Mouse (Mus musculus): ENCODE results near the gene Tnni3k. TPM values are rescaled to one million over a fixed set of nuclear protein-coding genes. Genes with fewer than 3 reads are reported as not detected.
A peak's percentile ranks its signal among the peaks of the same experiment; 100 is the strongest.

The Tnni3k gene
- total and polyA plus RNA-seq, 3 experiments: 0.07 TPM; not detected in 2

- dilution Hi-C loops (cut with MboI; ENCODE audit: extremely low pct_ligation_motif_present, extremely low pct_unique_long_range_greater_than_20kb, low sequenced_read_pairs) (no loop called here), in situ Hi-C loops (cut with MboI; ENCODE audit: low pct_ligation_motif_present, low pct_unique_long_range_greater_than_20kb, low sequenced_read_pairs) (no loop called here)
- Histone ChIP-seq H3K36me3 (replicated peaks in 1 of 2; ENCODE audit: control insufficient read depth in 1 of 2, insufficient read depth in 1 of 2, low read length in 1 of 2) (no peaks in the 10 kb centered on the region), H3K4me1 (ENCODE audit: control insufficient read depth in 1 of 2, insufficient read depth in 2 of 2) (peaks cover 0 to 10% of the 10 kb centered on the region in 2 experiments; a peak in 1 of 4 replicates), H3K9ac (ENCODE audit: insufficient read depth, low read depth) (no peak overlapping the region), H3K27ac (ENCODE audit: insufficient read depth, low read depth) (no peak overlapping the region), H3K27me3 (replicated peaks) (no peaks in the 10 kb centered on the region), H3K9me3 (replicated peaks; ENCODE audit: low read length) (no peaks in the 10 kb centered on the region), H3K4me2 (ENCODE audit: insufficient read depth, low read depth, poor library complexity, severe bottlenecking) (no peak overlapping the region), H3K4me3 (replicated peaks in 1 of 3; ENCODE audit: low read depth in 2 of 3, low read length in 2 of 3, poor library complexity in 1 of 3) (no peak overlapping the region), H3K79me2 (replicated peaks; ENCODE audit: control insufficient read depth, extremely low read depth, insufficient read depth, poor library complexity, severe bottlenecking) (no peaks in the 10 kb centered on the region)
- no peak for DNase-seq (ENCODE audit: extremely low read depth)
- TF ChIP-seq RCOR1 (conservative IDR thresholded peaks at IDR 0.05; ENCODE audit: low read depth, low read length): no peak
- TF ChIP-seq USF2 (conservative IDR thresholded peaks at IDR 0.05; ENCODE audit: low read depth, low read length): no peak
- no peak for TF ChIP-seq SMC3 (IDR thresholded peaks at IDR 0.05; ENCODE audit: low read depth, low read length)
- TF ChIP-seq UBTF (IDR thresholded peaks at IDR 0.05; ENCODE audit: low read depth, low read length): no peak
- no peak for TF ChIP-seq E2F4 (IDR thresholded peaks at IDR 0.05; ENCODE audit: insufficient replicate concordance, low read depth, low read length)
- TF ChIP-seq ZKSCAN1 (IDR thresholded peaks at IDR 0.05; ENCODE audit: borderline replicate concordance, low read depth, low read length): no peak
- no peak for TF ChIP-seq CTCF (conservative IDR thresholded peaks at IDR 0.05 in 1 of 2, IDR thresholded peaks at IDR 0.05 in 1 of 2; ENCODE audit: low read depth in 2 of 2, low read length in 2 of 2)
- no peak for TF ChIP-seq GABPA (IDR thresholded peaks at IDR 0.05; ENCODE audit: insufficient replicate concordance, low read depth, low read length)
- no peak for TF ChIP-seq MAFK (IDR thresholded peaks at IDR 0.05; ENCODE audit: insufficient replicate concordance, low read length)
Observed at GRCm38 (mm10) chr3:154868807-154869206, 186.4 kb downstream of the Tnni3k start.

GRCm38 (mm10) chr3:154861921-154862320 is 193.3 kb downstream of the Tnni3k start:
- Histone ChIP-seq H3K9me3 (replicated peaks; ENCODE audit: low read length) (no peaks in the 10 kb centered on the region), H3K9ac (ENCODE audit: insufficient read depth, low read depth) (no peak overlapping the region), H3K4me1 (ENCODE audit: control insufficient read depth in 1 of 2, insufficient read depth in 2 of 2) (peaks cover 0 to 14% of the 10 kb centered on the region in 2 experiments; a peak in 2 of 4 replicates), H3K36me3 (replicated peaks in 1 of 2; ENCODE audit: control insufficient read depth in 1 of 2, insufficient read depth in 1 of 2, low read length in 1 of 2) (no peaks in the 10 kb centered on the region), H3K79me2 (replicated peaks; ENCODE audit: control insufficient read depth, extremely low read depth, insufficient read depth, poor library complexity, severe bottlenecking) (no peaks in the 10 kb centered on the region), H3K4me2 (ENCODE audit: insufficient read depth, low read depth, poor library complexity, severe bottlenecking) (no peak overlapping the region), H3K27me3 (replicated peaks) (no peaks in the 10 kb centered on the region), H3K27ac (ENCODE audit: insufficient read depth, low read depth) (no peak overlapping the region), H3K4me3 (replicated peaks in 1 of 3; ENCODE audit: low read depth in 2 of 3, low read length in 2 of 3, poor library complexity in 1 of 3) (no peak overlapping the region)
- dilution Hi-C loops (cut with MboI; ENCODE audit: extremely low pct_ligation_motif_present, extremely low pct_unique_long_range_greater_than_20kb, low sequenced_read_pairs) (no loop called here), in situ Hi-C loops (cut with MboI; ENCODE audit: low pct_ligation_motif_present, low pct_unique_long_range_greater_than_20kb, low sequenced_read_pairs) (no loop called here)
- no peak for TF ChIP-seq BHLHE40 (IDR thresholded peaks at IDR 0.05; ENCODE audit: low read depth, low read length)
- no peak for TF ChIP-seq USF1 (IDR thresholded peaks at IDR 0.05; ENCODE audit: low read depth, low read length)
- no peak for DNase-seq (ENCODE audit: extremely low read depth)

- in situ Hi-C loops (cut with MboI; ENCODE audit: low pct_ligation_motif_present, low pct_unique_long_range_greater_than_20kb, low sequenced_read_pairs) (no loop called here), dilution Hi-C loops (cut with MboI; ENCODE audit: extremely low pct_ligation_motif_present, extremely low pct_unique_long_range_greater_than_20kb, low sequenced_read_pairs) (no loop called here)
- H3K4me3 ChIP-seq (replicated peaks in 1 of 3; ENCODE audit: low read depth in 2 of 3, low read length in 2 of 3, poor library complexity in 1 of 3): no peak overlapping the region
- H3K79me2 ChIP-seq (replicated peaks; ENCODE audit: control insufficient read depth, extremely low read depth, insufficient read depth, poor library complexity, severe bottlenecking): no peaks in the 10 kb centered on the region
- no peaks in the 10 kb centered on the region for H3K9me3 ChIP-seq (replicated peaks; ENCODE audit: low read length)
- H3K27ac ChIP-seq (ENCODE audit: insufficient read depth, low read depth): no peak overlapping the region
- H3K9ac ChIP-seq (ENCODE audit: insufficient read depth, low read depth): no peak overlapping the region
- no peak for DNase-seq (ENCODE audit: extremely low read depth)
- H3K27me3 ChIP-seq (replicated peaks): no peaks in the 10 kb centered on the region
- no peak for TF ChIP-seq SMC3 (IDR thresholded peaks at IDR 0.05; ENCODE audit: low read depth, low read length)
- TF ChIP-seq TBP (conservative IDR thresholded peaks at IDR 0.05; ENCODE audit: low read depth, low read length): no peak
- peak; percentile 92 for TF ChIP-seq MAFK (IDR thresholded peaks at IDR 0.05; ENCODE audit: insufficient replicate concordance, low read length)
- no peaks in the 10 kb centered on the region for H3K36me3 ChIP-seq (replicated peaks in 1 of 2; ENCODE audit: control insufficient read depth in 1 of 2, insufficient read depth in 1 of 2, low read length in 1 of 2)
- peaks cover 2 to 14% of the 10 kb centered on the region in 2 experiments; a peak in 3 of 4 replicates for H3K4me1 ChIP-seq (ENCODE audit: control insufficient read depth in 1 of 2, insufficient read depth in 2 of 2)
- H3K4me2 ChIP-seq (ENCODE audit: insufficient read depth, low read depth, poor library complexity, severe bottlenecking): no peak overlapping the region
Observed at GRCm38 (mm10) chr3:154859721-154860120, 195.5 kb downstream of the Tnni3k start.
